Mouse (Mus musculus) myocyte (in vitro differentiated cells): ENCODE measurements around the gene Lgmn. TPM values are rescaled to one million over a fixed set of nuclear protein-coding genes. Genes with fewer than 3 reads are reported as not detected.

Experiments
- H3K27me3 ChIP-seq: one replicate; pipeline ENCODE4 v1.6.1; 2011; ENCODE audit not compliant: control insufficient read depth, insufficient read depth, insufficient read length
- H3K36me3 ChIP-seq: one replicate; pipeline ENCODE4 v1.6.1; 2011; ENCODE audit not compliant: control insufficient read depth, insufficient read depth
- H3K4me2 ChIP-seq: one replicate; pipeline ENCODE4 v1.6.1; 2011; ENCODE audit warnings: low read depth, control low read depth
- H3K4me3 ChIP-seq: one replicate; pipeline ENCODE4 v1.5.1; 2011; ENCODE audit warnings: mild to moderate bottlenecking, control low read depth, moderate library complexity
- H3K79me2 ChIP-seq: one replicate; pipeline ENCODE4 v1.6.1; 2011; ENCODE audit not compliant: control insufficient read depth, insufficient read depth
- H3ac ChIP-seq: one replicate; pipeline ENCODE4 v1.6.1; 2011; ENCODE audit not compliant: control insufficient read depth, insufficient read length
- CEBPB ChIP-seq: IDR thresholded peaks from 2 replicates; pipeline ENCODE4 v1.6.1; 2011; ENCODE audit warnings: mild to moderate bottlenecking, moderate library complexity; ENCODE audit not compliant: poor library complexity, insufficient read depth, severe bottlenecking
- E2F4 ChIP-seq: IDR thresholded peaks from one replicate; pipeline ENCODE4 v1.6.1; 2011; ENCODE audit warnings: mild to moderate bottlenecking, control low read depth, moderate library complexity; ENCODE audit not compliant: insufficient read depth
- MAX ChIP-seq: IDR thresholded peaks from one replicate; pipeline ENCODE4 v1.6.1; 2011; ENCODE audit warnings: low read depth, mild to moderate bottlenecking, control low read depth
- MYOD1 ChIP-seq, 3 experiments: IDR thresholded peaks; one replicate each; pipeline ENCODE4 v1.6.1; 2011; ENCODE audit warnings: control low read depth in 2 of 3, low read depth in 2 of 3, mild to moderate bottlenecking in 2 of 3, moderate library complexity in 1 of 3; ENCODE audit not compliant: insufficient read length in 2 of 3, control insufficient read depth in 1 of 3
- MYOG ChIP-seq, 3 experiments: IDR thresholded peaks; one replicate each; pipeline ENCODE4 v1.6.1; 2011; ENCODE audit warnings: control low read depth in 2 of 3, low read depth in 2 of 3, mild to moderate bottlenecking in 2 of 3; ENCODE audit not compliant: insufficient read length in 2 of 3, control insufficient read depth in 1 of 3, insufficient read depth in 1 of 3
- POLR2A ChIP-seq: IDR thresholded peaks from one replicate; pipeline ENCODE4 v1.6.1; 2011; ENCODE audit warnings: low read depth, mild to moderate bottlenecking, control low read depth, moderate library complexity; ENCODE audit not compliant: insufficient read length
- POLR2AphosphoS2 ChIP-seq: IDR thresholded peaks from one replicate; pipeline ENCODE4 v1.6.1; 2011; ENCODE audit warnings: low read depth, control low read depth; ENCODE audit not compliant: insufficient read length
- REST ChIP-seq: IDR thresholded peaks from one replicate; pipeline ENCODE4 v1.6.1; 2011; ENCODE audit warnings: mild to moderate bottlenecking, control low read depth, moderate library complexity; ENCODE audit not compliant: insufficient read depth, insufficient read length
- SRF ChIP-seq: IDR thresholded peaks from one replicate; pipeline ENCODE4 v1.6.1; 2011; ENCODE audit warnings: low read depth; ENCODE audit not compliant: control insufficient read depth, insufficient read length
- TCF12 ChIP-seq: IDR thresholded peaks from one replicate; pipeline ENCODE4 v1.6.1; 2011; ENCODE audit warnings: mild to moderate bottlenecking, control low read depth; ENCODE audit not compliant: poor library complexity, insufficient read depth, severe bottlenecking
- TCF3 ChIP-seq: IDR thresholded peaks from one replicate; pipeline ENCODE4 v1.6.1; 2011; ENCODE audit warnings: low read depth, control low read depth; ENCODE audit not compliant: insufficient read length
- USF1 ChIP-seq: IDR thresholded peaks from one replicate; pipeline ENCODE4 v1.6.1; 2011; ENCODE audit warnings: low read depth, mild to moderate bottlenecking, control low read depth, moderate library complexity
- polyA plus RNA-seq: library from polyadenylated mRNA; unstranded; fragments of >200 nt; fragmentation: generic; extraction: Trizol; gene quantifications from one replicate; pipeline ENCODE4 v1.2.1, GENCODE M21; 2012; ENCODE audit warnings: missing spikeins

Lgmn gene
- polyA plus RNA-seq, 1 experiment: 93.7 TPM

DNA sequence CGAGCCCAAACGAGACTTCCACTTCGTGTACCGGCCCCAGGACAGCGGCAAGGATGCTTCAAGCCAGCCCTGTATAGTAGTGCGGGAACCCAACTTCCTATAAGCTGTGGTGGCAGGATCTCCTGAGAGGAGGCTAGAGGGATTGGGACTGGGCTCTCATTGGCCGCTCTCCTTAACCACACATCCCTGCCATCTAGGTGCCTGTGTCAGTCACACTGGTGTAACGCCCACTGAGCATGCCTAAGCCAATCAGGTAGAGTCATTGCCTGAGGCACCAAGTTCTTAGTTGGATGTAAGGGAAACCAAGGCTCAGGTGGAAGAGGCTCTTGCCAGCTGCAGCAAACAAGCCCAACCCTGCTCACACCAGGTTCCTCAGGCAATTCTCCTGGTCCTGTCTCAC is 49.6 kb downstream of the Lgmn start:
- H3K4me3 ChIP-seq: no peak overlapping the region
- H3K4me2 ChIP-seq: no peak overlapping the region
- no peaks in the 10 kb centered on the region for H3K79me2 ChIP-seq
- H3K36me3 ChIP-seq: peaks cover 14% of the 10 kb centered on the region
- TF ChIP-seq TCF3 (no peak), POLR2A (no peak), TCF12 (no peak)
- H3K27me3 ChIP-seq: no peaks in the 10 kb centered on the region
- no peak overlapping the region for H3ac ChIP-seq

DNA sequence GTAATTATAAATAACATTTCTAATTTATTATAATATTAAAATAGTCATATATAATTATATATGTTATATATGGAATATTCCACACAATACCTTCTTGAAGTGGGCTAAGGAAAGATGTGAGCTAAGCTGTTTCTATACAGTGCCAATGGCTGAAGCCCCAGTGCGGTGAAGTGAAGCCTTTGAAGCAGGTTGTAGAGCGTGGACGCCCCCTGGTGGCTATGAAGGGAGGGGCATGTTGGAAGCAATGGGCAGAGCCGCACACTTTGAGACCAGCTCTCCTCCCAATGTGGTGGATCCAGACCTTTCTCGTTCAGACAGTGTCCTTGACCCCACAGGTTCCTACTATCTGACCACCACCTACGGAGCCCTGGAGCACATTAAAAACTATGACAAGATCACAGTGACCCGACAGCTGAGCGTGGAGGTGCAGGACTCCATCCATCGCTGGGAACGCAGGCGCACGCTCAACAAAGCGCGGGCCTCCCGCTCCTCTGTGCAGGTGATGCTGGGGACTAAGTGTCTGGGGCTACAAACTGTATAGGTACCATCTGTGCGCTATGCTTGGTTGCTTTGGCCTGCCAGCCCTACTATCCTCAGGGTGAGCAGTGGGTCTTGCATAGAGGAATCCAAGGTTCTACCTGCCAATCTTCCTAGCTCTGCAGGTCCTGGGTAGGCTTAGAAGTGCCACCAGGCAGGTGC is 52.2 kb downstream of the Lgmn start:
- Histone ChIP-seq H3K36me3 (peaks cover 10% of the 10 kb centered on the region), H3K4me2 (no peak overlapping the region), H3ac (no peak overlapping the region), H3K79me2 (no peaks in the 10 kb centered on the region), H3K27me3 (no peaks in the 10 kb centered on the region), H3K4me3 (no peak overlapping the region)
- no peak for TF ChIP-seq MAX
- TF ChIP-seq CEBPB: no peak
- TF ChIP-seq MYOD1 (IDR thresholded peaks at IDR 0.05; ENCODE audit: control insufficient read depth in 1 of 3, insufficient read length in 2 of 3, low read depth in 2 of 3): no peak
- no peak for TF ChIP-seq TCF3
- no peak for TF ChIP-seq MYOG (IDR thresholded peaks at IDR 0.05; ENCODE audit: control insufficient read depth in 1 of 3, insufficient read depth in 1 of 3, insufficient read length in 2 of 3, low read depth in 2 of 3)
- no peak for TF ChIP-seq POLR2A
- no peak for TF ChIP-seq TCF12
- no peak for TF ChIP-seq REST
- no peak for TF ChIP-seq USF1
- no peak for TF ChIP-seq E2F4
- TF ChIP-seq SRF: no peak
- no peak for TF ChIP-seq POLR2AphosphoS2

DNA sequence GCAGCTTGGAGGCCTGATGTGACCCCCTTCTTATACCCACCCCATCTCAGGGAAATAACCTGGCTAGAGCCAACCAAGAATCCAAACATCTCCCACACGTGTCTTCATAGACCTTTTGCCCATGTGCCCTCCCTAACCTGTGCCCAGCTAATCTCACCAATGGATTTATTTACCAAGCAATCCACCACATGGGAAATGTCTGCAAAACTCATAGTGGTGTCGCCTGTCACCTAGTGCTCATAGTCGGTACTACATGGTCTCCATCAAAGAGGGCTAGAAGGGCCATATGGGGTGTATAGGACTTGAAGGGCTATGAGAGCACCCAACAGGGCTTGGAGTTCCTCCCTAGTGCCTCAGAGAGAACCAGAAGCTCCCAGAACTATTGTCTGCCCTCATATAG is 54.8 kb downstream of the Lgmn start:
- TF ChIP-seq REST: no peak
- H3K79me2 ChIP-seq: no peaks in the 10 kb centered on the region
- H3K36me3 ChIP-seq: peaks cover 10% of the 10 kb centered on the region
- no peak overlapping the region for H3K4me2 ChIP-seq
- no peak overlapping the region for H3K4me3 ChIP-seq
- no peak overlapping the region for H3ac ChIP-seq
- H3K27me3 ChIP-seq: no peaks in the 10 kb centered on the region

DNA sequence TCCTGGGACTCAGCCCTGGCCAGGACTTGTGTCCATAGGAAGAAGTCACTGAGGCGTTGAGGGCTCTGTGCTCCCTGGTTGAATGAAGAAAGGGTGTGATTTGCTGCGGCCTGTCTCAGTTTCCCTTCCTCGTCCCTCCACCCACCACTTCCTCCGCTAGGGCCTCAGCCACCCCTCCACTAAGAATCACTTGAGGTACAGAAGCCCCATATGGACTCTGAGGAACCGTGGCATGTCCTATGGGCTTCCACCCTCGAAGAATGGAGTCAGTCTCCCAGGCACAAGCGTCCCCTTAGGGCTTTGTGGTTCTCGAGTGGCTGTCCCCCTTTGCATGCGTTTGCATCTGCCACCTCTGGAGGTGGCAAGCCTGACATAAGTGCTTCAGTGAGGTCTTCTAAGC is 56.3 kb downstream of the Lgmn start:
- TF ChIP-seq POLR2A (no peak), MYOD1 (IDR thresholded peaks at IDR 0.05; ENCODE audit: control insufficient read depth in 1 of 3, insufficient read length in 2 of 3, low read depth in 2 of 3) (no peak), TCF12 (no peak), CEBPB (no peak), POLR2AphosphoS2 (no peak), SRF (no peak), E2F4 (no peak), MAX (no peak)
- Histone ChIP-seq H3K36me3 (peaks cover 9% of the 10 kb centered on the region), H3K4me3 (no peak overlapping the region), H3K79me2 (no peaks in the 10 kb centered on the region), H3K27me3 (no peaks in the 10 kb centered on the region), H3ac (no peak overlapping the region), H3K4me2 (no peak overlapping the region)

DNA sequence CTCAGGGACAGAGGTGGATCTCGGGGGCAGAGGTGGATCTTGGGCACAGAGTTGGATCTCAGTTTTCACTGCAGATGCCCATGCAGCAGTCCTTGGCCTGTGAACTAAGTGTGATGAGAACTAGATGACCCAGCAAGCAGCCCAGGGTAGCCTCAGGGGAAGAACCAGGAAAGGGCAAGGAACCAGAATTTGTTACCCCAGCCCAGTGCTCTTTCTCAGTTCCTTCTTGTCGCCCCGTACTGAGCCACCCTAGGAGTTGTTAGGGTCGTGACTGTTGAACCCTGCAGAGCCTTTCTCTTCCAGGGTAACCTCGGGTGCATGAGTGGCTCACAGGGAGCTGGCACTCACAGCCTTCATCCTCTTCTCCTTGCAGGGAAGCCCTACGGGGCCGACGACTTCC is 57.4 kb downstream of the Lgmn start:
- Histone ChIP-seq H3K4me3 (no peak overlapping the region), H3K4me2 (no peak overlapping the region), H3K36me3 (peaks cover 6% of the 10 kb centered on the region), H3K27me3 (no peaks in the 10 kb centered on the region), H3K79me2 (no peaks in the 10 kb centered on the region), H3ac (no peak overlapping the region)
- TF ChIP-seq E2F4: no peak
- no peak for TF ChIP-seq MYOD1 (IDR thresholded peaks at IDR 0.05; ENCODE audit: control insufficient read depth in 1 of 3, insufficient read length in 2 of 3, low read depth in 2 of 3)
- no peak for TF ChIP-seq MAX
- no peak for TF ChIP-seq TCF12
- TF ChIP-seq POLR2A: no peak
- no peak for TF ChIP-seq CEBPB
- no peak for TF ChIP-seq TCF3
- no peak for TF ChIP-seq POLR2AphosphoS2
- TF ChIP-seq USF1: no peak
- no peak for TF ChIP-seq REST
